Mouse (Mus musculus): ENCODE data around the gene Oxsm.
A peak's percentile ranks its signal among the peaks of the same experiment; 100 is the strongest.

Gene Oxsm

DNA sequence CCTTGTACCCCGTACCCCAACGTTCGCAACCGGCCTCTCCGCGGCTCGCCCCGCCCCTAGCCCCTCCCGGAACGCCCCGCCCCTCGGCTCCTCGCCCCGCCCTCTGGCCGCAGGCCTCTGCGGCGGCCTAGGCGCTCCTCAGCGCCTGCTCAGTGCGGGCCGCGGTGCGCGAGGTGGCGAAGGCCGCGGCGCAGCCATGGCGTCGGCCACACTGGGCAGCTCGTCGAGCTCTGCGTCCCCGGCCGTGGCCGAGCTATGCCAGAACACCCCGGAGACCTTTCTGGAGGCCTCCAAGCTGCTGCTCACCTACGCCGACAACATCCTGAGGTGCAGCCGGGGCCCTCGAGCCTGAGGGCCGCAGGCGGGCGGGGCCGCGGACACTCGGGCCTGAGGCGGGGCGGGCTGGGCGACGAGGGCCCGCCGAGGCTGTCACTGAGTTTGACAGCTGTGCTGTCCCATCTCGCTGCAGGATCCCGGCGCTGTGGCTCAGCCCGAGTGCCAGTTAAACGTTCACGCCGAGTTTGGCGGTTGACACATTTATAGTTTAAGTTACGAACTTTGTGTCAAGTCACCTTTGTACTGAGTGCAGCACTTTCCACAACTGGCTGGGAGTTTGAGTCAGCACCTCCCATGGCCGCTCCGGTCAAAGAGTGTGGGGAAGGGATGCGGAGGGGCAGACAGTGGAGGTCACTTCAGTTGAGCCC, at the start of gene Oxsm, which contains the start of gene Ngly1:
TSS of gene Oxsm (minus strand) at position 638 of the 704 bp plus-strand sequence.
TSS of gene Ngly1 (plus strand) at position 110 of the 704 bp plus-strand sequence.
- peak; percentile 89 for DNase-seq (ENCODE audit: extremely low spot score)

DNA sequence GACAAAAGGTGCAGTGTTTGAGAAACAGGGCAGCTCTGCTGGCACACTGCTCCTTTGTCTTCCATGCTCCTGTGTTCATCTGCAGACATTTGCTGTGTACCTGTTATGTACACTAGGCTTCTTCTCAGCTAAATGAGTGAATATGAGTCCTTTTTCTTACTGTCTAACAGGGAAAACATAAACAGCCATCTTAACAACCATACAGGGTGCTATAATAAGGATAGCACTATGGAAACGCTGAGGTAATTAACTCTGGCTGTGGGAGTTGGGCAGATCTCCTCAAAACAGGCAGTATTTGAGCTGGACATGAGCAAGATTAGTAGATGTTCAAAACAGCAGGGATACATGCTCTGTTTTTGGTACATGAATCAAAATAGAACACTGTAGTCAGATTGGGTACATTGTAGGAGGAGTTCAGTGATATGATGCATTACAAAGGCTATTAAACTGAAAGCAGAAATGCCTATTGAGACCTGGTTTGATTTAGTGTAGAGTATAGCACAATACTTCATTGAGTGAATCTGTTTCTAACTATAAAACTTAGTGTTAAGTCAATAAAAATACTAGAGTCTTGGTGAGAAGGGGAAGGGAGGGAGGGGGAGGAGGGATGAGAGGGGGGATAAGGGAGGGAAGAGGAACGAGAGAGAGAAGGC, 47.3 kb upstream of the Oxsm start:
- DNase-seq (ENCODE audit: extremely low spot score), result no peak

DNA sequence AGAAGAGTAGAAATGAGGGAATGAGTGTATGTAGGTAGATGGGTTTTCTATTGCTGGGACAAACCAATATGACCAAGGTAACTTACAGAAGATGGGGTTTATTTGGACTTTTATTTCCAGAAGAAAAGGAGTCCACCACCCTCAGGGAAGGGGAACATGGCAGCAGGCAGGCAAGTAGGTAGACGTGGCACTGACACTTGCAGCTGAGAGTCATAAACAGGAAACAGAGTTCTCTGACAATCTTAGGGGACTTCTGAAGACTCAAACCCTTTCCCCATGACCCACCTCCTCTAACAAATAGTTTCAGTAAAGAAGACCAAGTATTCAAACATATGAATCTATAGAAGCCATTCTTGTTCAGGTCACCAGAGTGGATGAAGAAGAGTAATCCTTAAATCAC, 44.3 kb upstream of the Oxsm start:
- DNase-seq (ENCODE audit: extremely low spot score), result no peak

DNA sequence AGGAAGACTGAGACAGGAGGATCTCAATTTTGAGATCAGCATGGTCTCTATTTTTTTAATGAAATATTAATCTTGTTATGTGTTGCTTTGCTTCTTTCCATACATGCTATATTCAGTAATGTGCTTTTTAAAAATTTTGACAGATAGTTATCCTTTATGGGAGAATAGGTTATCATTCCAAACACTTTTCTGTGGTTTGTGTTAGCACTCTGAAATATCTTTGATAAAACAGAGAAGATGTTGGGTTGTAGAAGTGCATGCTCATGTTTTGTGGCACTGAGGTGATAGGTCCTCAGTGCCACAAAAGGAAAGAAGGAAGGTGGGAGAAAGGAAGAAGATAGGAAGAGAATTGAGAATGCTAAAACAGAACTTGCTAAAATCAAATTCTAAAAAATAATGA, 43.4 kb upstream of the Oxsm start:
- no peak for DNase-seq (ENCODE audit: extremely low spot score)

DNA sequence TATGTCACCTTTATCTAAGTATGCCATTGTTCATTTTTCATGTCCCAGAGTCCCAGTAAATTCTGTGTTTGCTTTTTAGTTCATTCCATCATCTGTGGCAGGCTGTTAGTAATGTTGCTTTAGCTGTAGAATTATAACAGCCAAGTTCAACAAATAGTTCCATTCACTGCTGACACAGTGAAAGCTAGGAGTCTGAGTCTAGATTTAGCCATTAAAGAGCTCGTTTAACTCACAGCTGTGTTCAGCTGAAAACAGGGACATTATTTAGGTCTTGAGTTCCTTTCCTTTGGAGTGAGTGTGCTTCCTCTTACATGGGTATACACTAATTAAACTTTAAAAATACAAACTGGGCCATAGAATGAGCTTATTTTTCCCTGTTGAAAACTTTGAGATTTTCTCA, 42.8 kb upstream of the Oxsm start:
- DNase-seq (ENCODE audit: extremely low spot score), result no peak

DNA sequence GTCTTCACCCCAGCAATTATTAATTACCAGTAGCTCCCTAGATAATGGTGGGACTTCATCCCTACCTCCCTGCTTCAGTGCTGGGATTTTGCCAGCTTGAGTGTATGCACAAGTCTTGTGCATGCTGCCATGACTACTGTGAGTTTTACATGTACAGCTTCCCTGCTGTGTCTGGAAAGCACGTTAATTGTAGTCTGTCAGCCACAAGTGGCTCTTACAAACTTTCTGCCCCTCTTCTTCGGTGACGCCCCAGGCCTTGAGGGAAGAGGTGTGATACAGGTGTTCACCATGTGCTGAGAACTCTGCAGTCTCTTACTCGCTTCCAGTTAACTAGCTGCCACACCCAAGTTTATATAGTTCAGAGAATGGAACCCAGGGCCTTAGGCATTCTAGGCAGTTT, 34.4 kb upstream of the Oxsm start:
- no peak for DNase-seq (ENCODE audit: extremely low spot score)

DNA sequence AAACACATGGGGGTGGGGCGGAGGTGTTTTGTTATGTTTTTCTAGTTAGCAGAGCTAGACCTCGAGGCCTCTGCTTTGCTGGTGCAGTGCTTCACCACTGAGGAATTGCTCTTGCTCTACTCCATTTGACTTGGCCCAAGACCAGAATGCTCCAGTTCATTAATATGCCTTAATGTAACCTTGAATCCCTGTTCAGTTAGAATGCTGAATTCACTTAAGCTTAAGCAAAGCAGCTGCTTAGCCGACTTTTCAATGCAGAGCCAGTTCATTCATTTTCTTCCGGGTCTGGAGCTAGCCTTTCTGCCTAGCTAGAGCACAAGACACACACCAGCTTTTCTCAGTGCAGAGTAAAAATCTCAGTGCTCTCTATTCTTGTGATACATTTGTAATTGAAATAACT, 29.6 kb upstream of the Oxsm start:
- DNase-seq (ENCODE audit: extremely low spot score), result no peak

DNA sequence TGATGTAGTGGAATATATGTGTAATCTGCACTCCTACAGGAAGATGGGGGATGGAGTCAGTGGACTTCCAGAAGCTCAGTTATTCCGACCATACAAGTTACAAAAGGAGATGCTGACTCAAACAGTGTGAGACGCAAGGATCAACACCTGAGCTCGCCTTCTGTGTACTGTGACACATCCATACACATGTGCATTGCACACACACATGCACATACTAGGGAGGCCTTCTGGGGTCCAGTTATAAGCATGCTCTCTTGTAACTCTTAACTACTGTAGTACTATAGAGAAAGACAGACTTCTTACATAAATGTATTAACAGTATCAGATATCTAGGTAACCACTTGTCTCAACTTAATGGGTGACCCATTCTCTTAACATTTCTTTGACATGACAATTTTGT, 24.1 kb upstream of the Oxsm start:
- DNase-seq (ENCODE audit: extremely low spot score), result no peak

DNA sequence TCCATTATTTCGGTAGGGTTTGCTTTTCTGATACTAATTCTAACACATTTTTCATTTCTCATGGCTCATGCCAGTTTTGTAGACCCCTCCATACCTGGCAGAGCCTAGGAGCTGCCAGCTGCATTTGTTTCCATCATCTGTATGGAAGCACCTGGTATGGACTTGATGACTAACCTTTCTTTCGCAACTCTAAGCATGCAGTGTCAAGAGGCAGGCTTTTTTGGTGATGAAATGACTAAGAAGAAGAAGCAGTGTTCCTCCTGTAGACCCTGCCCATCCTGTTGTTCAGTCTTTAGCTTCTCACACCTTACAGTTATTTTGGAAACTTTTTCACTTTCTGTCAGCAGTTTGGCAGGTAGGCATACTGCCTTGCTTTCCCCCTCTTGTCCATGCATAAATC, 20.2 kb upstream of the Oxsm start:
- DNase-seq (ENCODE audit: extremely low spot score), result no peak

DNA sequence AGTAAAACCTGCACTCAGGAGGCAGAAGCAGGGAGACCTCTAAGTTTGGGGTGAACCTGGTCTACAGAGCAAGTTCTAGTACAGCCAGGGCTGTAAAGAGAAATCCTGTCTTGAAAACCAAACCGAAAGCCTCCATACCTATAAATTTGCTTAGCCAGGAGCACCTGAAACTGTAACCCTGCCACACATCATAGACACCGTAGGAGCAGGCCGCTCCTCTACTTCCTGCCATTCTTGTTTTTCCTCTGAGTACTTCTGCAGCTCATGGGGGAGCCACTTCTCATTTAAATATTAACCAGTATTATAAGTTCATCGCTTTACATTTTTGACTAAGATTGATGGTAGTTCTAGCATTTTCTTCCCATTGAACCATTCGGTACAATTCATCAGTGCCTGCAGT, 17.4 kb upstream of the Oxsm start:
- no peak for DNase-seq (ENCODE audit: extremely low spot score)

DNA sequence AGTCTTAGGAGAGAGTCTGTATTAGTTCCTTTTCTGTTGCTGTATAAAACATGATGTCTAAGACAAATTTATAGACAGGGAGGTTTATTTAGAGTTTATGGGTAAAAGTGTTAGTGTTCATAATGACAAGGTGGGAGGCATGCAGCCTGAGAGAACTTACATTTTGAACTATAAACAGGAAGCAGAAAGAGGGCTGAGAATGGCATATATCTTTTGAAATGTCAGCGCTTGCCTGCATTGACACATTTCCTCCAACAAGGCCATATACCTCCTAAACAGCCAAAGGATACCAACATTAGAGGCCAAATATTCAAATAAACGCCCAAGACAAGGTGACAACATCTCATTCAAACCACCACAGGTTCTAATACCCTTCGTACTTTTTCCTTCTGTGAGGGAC, 12.3 kb upstream of the Oxsm start:
- no peak for DNase-seq (ENCODE audit: extremely low spot score)

DNA sequence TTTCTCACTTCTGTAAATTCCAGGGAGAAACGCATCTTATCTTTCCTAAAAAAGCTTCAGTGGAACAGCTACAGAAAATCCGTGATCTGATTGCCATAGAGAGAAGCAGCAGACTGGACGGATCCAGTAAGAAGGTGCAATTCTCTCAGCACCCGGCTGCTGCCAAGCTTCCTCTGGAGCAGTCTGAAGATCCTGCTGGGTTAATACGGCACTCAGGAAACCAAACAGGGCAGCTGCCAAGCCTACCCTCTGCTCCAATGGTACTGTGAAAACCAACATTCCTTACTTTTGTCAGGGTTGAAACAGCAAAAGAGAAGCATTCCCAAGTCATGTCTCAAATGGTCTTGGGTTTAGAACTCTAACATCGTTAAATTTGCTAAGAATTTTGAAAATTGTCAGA, 10.9 kb upstream of the Oxsm start:
- DNase-seq (ENCODE audit: extremely low spot score), result no peak

DNA sequence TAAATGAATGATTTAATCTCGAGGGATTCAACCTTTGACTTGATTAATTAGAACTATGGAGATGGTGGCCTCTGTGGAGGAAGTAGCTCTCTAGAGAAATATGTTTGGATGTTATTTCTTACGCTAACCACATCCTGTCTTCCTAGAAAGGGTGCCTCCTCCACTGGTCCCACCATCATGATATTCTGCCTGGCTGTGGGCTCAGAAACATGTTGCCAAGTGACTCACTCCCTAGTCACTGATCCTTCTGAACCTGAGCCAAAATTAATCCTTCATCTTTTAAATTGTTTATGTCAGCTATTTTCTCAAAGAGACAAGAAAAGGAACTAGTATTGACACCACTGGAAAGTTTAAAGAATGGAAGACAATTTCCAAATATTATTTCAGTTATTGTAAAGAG, 6.6 kb upstream of the Oxsm start:
- no peak for DNase-seq (ENCODE audit: extremely low spot score)

DNA sequence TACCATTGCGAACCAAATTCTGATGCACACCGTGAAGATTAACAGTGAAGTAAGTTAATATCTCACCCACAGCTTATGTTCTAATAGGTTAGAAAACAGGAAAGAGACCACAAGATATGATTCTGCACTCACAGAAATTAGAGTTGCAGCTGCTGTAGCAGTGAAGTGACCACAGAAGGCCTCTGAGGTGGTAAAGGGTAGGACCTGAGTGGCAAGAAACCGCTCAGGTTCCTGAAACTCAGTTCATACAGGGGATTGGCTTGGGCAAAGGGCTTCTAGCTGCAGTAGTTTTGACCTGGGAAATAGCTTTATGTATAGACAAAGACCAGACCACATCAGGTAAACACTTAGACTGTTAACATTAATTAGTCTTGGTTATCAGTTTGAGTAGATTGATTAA, 6.1 kb upstream of the Oxsm start:
- no peak for DNase-seq (ENCODE audit: extremely low spot score)

DNA sequence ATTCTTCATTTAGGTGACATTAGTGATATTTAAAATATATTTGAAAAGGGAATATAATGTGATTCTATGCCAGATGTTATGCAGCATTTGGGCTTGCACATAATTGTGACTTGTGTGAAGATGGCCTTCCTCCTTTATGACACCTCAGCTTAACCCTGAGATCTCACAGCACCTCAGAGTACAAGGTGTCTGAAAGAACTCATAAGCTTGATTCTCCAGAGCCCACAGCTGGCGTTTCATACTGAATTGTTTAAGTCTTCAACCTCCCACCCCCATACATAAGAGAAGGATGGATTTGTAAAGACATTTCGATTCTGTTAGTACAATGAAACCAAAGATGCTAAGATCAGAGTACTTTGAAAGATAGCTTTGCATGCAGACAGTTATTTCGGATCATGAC, 491 bp upstream of the Oxsm start:
- no peak for DNase-seq (ENCODE audit: extremely low spot score)

DNA sequence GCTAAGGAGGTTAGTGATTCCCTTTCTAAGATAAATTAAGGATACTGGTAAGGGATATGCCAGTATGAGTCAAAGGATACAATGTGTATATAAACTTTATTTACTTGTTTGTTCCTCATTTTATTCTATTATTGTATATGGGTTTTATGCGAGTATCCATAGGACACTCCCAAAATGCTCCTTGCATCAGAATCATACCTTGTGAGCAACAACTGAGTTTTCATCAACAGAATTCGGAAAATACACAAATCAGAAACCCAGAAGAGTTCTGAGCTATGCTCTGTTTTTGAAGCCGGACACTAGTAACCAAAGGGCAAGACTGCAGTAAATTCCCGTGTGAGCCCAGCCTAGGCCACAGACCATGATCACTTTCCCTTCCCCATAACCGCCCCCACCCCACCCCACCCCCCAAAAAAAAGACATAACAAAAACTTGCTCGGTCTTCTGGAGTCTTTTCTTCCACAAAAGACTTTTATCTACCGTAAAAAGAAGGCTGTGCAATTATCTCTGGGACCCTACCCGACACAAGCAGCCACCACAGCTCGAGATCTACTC, 928 bp downstream of the Oxsm start:
- no peak for DNase-seq (ENCODE audit: extremely low spot score)

DNA sequence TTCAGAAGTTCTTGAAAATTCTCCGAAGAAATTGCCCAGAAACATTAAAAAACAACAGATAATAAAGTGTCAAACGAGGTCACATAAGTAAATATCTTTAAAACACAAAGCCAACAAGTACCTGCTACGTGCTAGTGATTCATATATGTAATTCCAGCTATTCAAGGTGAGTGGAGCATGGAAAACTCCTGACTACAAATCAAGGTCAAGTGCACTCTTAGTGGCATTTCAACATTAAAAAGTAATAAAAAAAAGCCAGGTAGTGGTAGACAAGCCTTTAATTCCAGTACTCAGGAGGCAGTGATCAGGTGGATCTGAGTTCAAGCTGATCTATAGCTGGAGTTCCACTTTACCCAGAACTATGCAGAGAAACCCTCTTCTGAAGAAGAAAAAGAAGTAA, 1.5 kb downstream of the Oxsm start:
- DNase-seq (ENCODE audit: extremely low spot score), result no peak

DNA sequence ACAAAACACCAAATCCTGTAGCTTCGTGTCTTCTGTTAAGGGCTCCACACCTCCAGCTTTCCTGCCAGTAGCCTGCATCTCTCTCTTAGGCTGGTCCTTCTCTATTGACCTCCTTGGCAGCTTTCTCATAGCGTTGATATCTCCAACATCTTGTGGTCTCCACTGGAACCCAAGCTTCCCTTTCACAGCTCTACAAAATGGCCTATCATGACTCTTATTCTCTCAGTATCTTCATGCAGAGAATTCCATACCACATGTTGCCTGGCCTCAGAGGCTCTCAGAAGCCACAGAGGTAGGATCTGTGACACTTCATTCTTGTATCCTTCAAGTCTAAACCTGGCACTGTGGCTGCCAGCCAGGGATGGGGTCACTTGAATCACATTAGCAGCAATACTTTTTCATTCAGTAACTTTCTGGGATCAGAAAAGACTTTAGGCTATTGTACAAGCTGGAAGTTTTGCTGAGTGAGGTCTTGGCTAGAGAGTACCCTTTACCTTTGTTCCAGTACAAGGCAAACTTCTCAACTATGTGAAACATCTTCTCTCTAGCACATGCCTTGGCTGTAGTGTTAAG, 3.2 kb downstream of the Oxsm start:
- no peak for DNase-seq (ENCODE audit: extremely low spot score)

DNA sequence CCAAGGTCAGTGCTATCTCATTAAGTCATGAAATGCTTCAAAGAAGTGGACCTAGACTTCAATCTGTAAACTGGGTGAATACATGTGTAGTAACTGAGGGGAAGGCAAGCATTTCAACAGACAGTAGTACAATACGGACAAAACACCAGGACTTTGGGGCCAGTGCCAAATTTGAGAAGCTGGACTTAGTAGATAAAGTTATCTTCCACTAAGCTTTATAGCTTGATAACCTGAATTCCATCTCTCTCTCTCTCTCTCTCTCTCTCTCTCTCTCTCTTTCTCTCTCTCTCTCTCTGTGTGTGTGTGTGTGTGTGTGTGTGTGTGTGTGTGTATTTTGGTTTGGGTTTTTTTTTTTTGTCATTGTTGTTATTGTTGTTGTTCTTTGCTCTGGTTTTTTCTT, 4.5 kb downstream of the Oxsm start:
- no peak for DNase-seq (ENCODE audit: extremely low spot score)

DNA sequence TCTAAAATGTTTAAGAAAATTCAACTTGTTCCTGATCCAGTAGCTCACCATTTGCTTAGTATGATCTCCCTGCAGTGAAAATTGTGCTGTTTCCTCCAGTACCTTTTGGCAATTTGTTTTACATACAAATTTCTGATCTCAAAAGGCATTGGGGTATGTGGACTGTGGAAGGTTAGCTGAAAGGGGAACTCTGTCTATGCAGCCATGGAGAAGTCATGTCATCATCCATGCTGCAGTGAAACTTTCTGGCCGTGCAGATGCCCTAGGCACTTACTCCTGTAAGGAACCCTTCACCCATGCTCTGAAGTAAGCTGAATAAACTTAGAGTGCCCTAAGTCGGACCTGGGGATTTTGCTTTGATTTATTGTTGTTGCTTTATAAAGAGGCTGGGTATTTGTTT, 5.2 kb downstream of the Oxsm start:
- DNase-seq (ENCODE audit: extremely low spot score), result no peak

DNA sequence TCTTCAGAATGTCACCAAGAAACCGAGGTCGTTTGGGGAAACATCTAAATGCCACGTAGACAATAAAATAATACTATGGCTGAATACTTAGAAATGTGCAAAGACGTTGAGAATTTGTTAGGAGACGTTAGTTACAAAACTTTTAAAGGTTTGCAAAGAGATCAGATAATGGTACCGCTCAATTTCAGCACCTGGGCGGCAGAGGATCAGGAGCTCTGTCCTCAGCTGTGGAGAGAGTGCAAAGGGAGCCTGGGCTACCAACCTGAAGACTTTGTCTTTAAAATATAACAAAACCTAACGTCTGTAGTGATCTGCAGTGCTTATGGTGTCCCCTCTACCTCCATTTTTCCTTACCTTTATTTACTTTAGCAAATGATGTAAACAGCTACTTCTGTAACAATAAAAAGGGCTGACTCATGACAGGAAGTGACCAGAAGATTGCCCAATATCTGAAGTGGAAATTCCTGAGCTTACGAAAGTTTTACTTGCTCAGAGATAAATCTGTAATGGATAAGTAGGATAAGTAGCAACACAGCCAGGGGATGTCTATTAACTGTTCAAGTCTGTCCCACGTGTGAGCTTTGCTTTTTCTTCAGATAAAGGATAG, 5.9 kb downstream of the Oxsm start:
- no peak for DNase-seq (ENCODE audit: extremely low spot score)

DNA sequence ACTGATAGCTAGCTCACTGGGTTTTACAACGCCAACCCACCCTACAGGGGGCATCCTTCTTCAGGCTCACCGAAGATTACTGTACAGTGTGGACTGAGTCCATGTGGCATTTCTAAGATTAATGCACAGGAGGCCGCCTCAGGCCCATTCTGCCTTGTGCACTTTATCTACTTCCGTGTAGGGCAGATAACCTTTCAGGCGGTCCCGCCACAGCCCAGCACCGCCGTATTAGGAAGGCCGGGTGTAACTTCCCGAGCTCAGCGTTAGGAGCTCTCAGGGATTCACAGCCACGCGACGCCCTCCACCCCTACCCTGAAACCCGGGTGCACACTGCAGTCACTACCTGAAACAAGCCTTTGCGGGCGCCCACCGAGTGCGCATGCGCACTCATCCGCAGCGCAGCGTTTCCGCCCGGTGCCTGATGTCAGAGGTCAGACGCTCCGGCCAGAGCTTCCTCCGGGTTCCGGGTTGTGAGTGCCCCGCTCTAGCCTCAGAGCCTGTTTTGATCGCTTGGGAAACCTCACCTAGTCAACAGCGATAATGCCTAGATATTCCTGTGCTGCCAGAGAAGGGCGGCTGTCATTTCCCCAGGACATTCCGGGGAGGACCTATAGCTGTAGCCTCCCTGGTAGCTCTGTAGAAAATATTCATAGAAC, 6.5 kb downstream of the Oxsm start:
- peak; percentile 87 for DNase-seq (ENCODE audit: extremely low spot score)
